21 mouse cellular contexts compared by ENCODE assay signal in the genomic region with DNA sequence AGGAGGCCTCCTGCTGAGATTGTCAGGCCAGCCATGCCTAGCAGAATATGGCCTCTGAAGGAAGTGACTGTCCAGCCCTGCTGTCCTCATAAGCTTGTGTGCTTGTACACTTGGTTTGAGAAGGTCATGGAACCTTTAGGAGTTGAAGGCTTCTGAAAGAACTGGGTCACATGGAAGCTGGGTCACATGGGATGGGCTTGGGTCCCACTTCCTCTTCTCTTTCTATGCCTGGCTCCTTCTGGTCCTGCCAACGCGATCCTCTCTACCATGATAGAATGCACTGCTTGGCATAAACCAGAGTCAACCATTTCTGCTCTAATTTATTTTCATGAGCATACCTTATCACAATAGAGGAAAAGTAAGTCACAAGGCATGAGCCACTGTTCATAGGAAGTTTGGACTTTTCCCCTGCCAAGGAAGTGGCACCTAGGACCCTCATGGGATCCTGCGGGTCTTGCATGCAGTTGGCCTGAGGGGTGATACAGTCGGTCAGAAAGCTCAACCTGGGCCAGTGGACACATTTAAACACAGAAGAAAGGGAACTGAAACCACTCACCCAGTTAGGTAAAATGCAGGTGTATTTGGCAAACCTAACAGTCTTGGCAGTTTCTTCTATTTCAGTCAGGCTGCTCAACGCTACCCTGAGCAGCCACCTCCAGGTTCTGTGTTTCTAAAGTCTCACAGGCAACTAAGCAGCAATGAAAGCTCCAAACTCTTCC.
A peak's percentile ranks its signal among the peaks of the same experiment; 100 is the strongest.
DNase-seq lines count a peak whose midpoint lies in the region; ATAC-seq and TF ChIP-seq lines count a peak whose summit lies in the region.
"Had no signal": no experiment of that assay in that cellular context is flagged by ENCODE, and none has a peak within 500 bp of the region (broad histone marks: within the 10 kb centered on the region; RNA-seq: fewer than 3 reads in every experiment).

No protein-coding gene starts in this region.

- H3K4me1 ChIP-seq in spleen, adult 2 months (ENCODE audit: control insufficient read depth, insufficient read depth, insufficient read length): peaks cover 12% of the 10 kb centered on the region; the same call in 1 of the 2 replicates
- H3K4me1 ChIP-seq: forebrain, embryonic 10.5 days; forebrain, embryonic 13.5 days; hindbrain, embryonic 12.5 days; hindbrain, embryonic 15.5 days had no signal

- WGBS in spleen, adult 2 months: 52% methylated on average over 5 of the region's 5 CpGs

- H3K4me3 ChIP-seq in spleen, adult 2 months (ENCODE audit: extremely low read depth, insufficient read depth, insufficient read length): no peak overlapping the region
- H3K4me3 ChIP-seq: forebrain, embryonic 10.5 days; forebrain, embryonic 13.5 days; heart, adult 2 months; hindbrain, embryonic 12.5 days; hindbrain, embryonic 15.5 days had no signal

- DNase-seq in spleen, adult 2 months (ENCODE audit: low read depth in 1 of 2, low spot score in 2 of 2): peak in 1 of 2 experiments; percentile 47
- no peak for DNase-seq in spleen, adult 18-20 months
- DNase-seq in B cell, adult 2 months: peak; percentile 50 to 57
- DNase-seq in splenic B cell, adult 2 months (ENCODE audit: low read depth, low spot score): peak; percentile 84
- DNase-seq in heart, adult 18-20 months: no peak
- DNase-seq in embryo, embryonic 10 days (ENCODE audit: low spot score): no peak
- DNase-seq: adrenal gland, postnatal 10 days; adrenal gland, postnatal 36 days; cerebellum, adult 18-20 months; cerebellum, adult 9-10 months; cerebellum, postnatal 25 days; gastrocnemius, postnatal 14 days; heart, adult 2 months had no signal

- no peak for TF ChIP-seq CTCF in spleen, adult 2 months (IDR thresholded peaks at IDR 0.05; ENCODE audit: extremely low read depth, insufficient read depth, insufficient read length, insufficient replicate concordance)

- no peaks in the 10 kb centered on the region for H3K36me3 ChIP-seq in spleen, adult 2 months (ENCODE audit: control insufficient read depth, insufficient read depth, low read length)
- H3K36me3 ChIP-seq in splenic B cell, adult 2 months (ENCODE audit: control insufficient read depth, insufficient read depth, low read length, poor library complexity, severe bottlenecking): no peaks in the 10 kb centered on the region
- H3K36me3 ChIP-seq: forebrain, embryonic 10.5 days; G1E; hindbrain, embryonic 12.5 days; hindbrain, embryonic 15.5 days had no signal

- peak; percentile 73 for ATAC-seq in granulocyte monocyte progenitor cell, adult 5-6 weeks (replicated peaks; ENCODE audit: poor library complexity, severe bottlenecking)
- ATAC-seq: forebrain, embryonic 13.5 days; forebrain, embryonic 16.5 days; Patski had no signal

- H3K27ac ChIP-seq in spleen, adult 2 months (ENCODE audit: insufficient read depth, low read length): peak overlapping the region; percentile 74
- H3K27ac ChIP-seq: forebrain, embryonic 10.5 days; forebrain, embryonic 13.5 days; heart, adult 2 months; hindbrain, embryonic 12.5 days; hindbrain, embryonic 15.5 days had no signal

- no peak for TF ChIP-seq POLR2A in spleen, adult 2 months (IDR thresholded peaks at IDR 0.05; ENCODE audit: low read depth, low read length)

- H3K27me3 ChIP-seq in spleen, adult 2 months (ENCODE audit: control insufficient read depth, insufficient read depth, low read length): no peaks in the 10 kb centered on the region
- H3K27me3 ChIP-seq in splenic B cell, adult 2 months (ENCODE audit: control insufficient read depth, insufficient read depth, low read length, poor library complexity, severe bottlenecking): no peaks in the 10 kb centered on the region
- H3K27me3 ChIP-seq: forebrain, embryonic 13.5 days; hindbrain, embryonic 12.5 days; hindbrain, embryonic 15.5 days; Patski had no signal

Comparison
In these comparisons a context has a peak if more than half of its experiments do, and no peak if none do; other contexts are left out.
1. DNase-seq: peak in B cell, adult 2 months (2 of 2) and splenic B cell, adult 2 months (single experiment); none in spleen, adult 18-20 months (0 of 2), heart, adult 18-20 months (0 of 2) and embryo, embryonic 10 days (single experiment).